Mouse (Mus musculus) embryonic facial prominence, embryonic 10.5 days (tissue): ENCODE results near the gene Krt14. TPM values are rescaled to one million over a fixed set of nuclear protein-coding genes. Genes with fewer than 3 reads are reported as not detected.

Experiments
- DNase-seq: peaks from one replicate; pipeline ENCODE4 v3.0.0-alpha.2; 2017; ENCODE audit warnings: low spot score
- H3K27ac ChIP-seq: fragments of 300-500 bp; sonication (generic); replicated peaks from 2 replicates; pipeline ENCODE4 v1.5.1; 2016; ENCODE audit warnings: mild to moderate bottlenecking
- H3K27me3 ChIP-seq: fragments of 300-500 bp; sonication (generic); replicated peaks from 2 replicates; pipeline ENCODE4 v1.6.1; 2016; ENCODE audit warnings: low read depth, mild to moderate bottlenecking; ENCODE audit not compliant: poor library complexity, severe bottlenecking
- H3K36me3 ChIP-seq: fragments of 300-500 bp; sonication (generic); replicated peaks from 2 replicates; pipeline ENCODE4 v1.6.1; 2016; ENCODE audit warnings: mild to moderate bottlenecking, moderate library complexity
- H3K4me1 ChIP-seq: fragments of 300-500 bp; sonication (generic); 2 replicates; pipeline ENCODE4 v1.6.1; 2016
- H3K4me3 ChIP-seq: fragments of 300-500 bp; sonication (generic); 2 replicates; pipeline ENCODE4 v1.5.1; 2016; ENCODE audit warnings: mild to moderate bottlenecking, moderate library complexity
- H3K9me3 ChIP-seq: fragments of 300-500 bp; sonication (generic); 2 replicates; pipeline ENCODE4 v1.6.1; 2016; ENCODE audit warnings: mild to moderate bottlenecking
- WGBS: fragments of 180-500 bp; shearing (Covaris S2); methylation state at CpG from one replicate; pipeline ENCODE4 v1.1.7; 2016; 5-methylcytosine and 5-hydroxymethylcytosine counted together
- polyA plus RNA-seq: library from polyadenylated mRNA; unstranded; fragments of >200 nt; fragmentation: Nextera tagmentation; extraction: Ambion mirVana; gene quantifications from 2 replicates; pipeline ENCODE4 v1.2.1, GENCODE M21; 2016

Gene Krt14
- polyA plus RNA-seq, 1 experiment from 2014 or later = 16.1 TPM

DNA sequence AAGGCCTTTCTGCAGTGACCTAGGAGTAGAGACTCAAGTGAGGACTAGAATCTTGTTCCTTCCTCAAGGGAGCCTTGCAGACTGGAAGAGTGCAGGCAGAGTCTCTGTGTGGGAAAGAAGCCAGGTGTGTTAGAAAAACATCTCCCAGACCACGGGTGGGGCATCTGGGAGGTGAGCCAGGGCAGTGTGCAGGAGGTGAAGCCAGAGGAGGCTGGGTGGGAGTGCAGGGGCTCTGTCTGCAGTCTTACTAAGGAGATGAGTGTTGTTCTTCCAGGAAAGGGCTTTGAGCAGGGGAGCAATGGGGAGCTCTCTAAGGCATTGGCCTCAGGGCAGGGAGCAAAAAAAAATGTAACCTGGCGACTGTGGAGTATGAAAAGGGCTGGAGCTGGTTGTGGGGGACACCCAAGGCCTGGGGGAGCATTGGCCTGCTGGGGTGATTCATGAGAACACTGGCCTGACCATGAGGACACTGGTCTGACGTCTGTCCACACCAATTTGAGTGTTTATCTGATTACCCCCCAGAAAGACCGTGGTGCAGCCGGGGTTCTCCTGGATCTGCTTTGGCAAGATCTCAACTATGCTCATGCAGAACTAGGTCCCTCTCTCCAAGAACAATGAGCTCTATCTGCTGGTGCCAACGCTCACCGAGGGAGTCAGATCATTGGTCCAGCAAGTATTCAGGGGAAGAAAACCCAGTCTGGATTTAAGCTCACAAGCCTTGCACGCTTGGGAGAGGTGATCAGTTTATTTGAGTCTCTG, 51.7 kb downstream of the Krt14 start:
- 75% methylated on average over 8 of the region's 8 CpGs for WGBS
- no peaks in the 10 kb centered on the region for H3K27me3 ChIP-seq
- no peak overlapping the region for H3K4me3 ChIP-seq
- H3K36me3 ChIP-seq = no peaks in the 10 kb centered on the region
- no peak overlapping the region for H3K27ac ChIP-seq
- H3K9me3 ChIP-seq = no peaks in the 10 kb centered on the region
- DNase-seq = no peak
- peaks cover 16% of the 10 kb centered on the region; the same call in 1 of the 2 replicates for H3K4me1 ChIP-seq

Other genes with a start within 250 kb of the Krt14 start
- gene Krtap29-1, start 228.5 kb downstream of the Krt14 start, polyA plus RNA-seq = not detected in 2 replicates
- gene Krtap16-1, start 221.0 kb downstream of the Krt14 start, polyA plus RNA-seq = not detected in 2 replicates
- not detected in 2 replicates for gene Krtap17-1, start 213.6 kb downstream of the Krt14 start, polyA plus RNA-seq
- not detected in 2 replicates for gene Krt33a, start 191.3 kb downstream of the Krt14 start, polyA plus RNA-seq
- gene Krt33b, start 177.7 kb downstream of the Krt14 start, polyA plus RNA-seq = not detected in 2 replicates
- gene Krt34, start 166.0 kb downstream of the Krt14 start, polyA plus RNA-seq = not detected in 2 replicates
- gene Krt31, start 157.0 kb downstream of the Krt14 start, polyA plus RNA-seq = not detected in 2 replicates
- not detected in 2 replicates for gene Krt32, start 119.3 kb downstream of the Krt14 start, polyA plus RNA-seq
- gene Krt35, start 111.3 kb downstream of the Krt14 start, polyA plus RNA-seq = not detected in 2 replicates
- gene Krt36, start 101.9 kb downstream of the Krt14 start, polyA plus RNA-seq = 0.09 TPM in 1 of 2 replicates, not detected in the other
- not detected in 2 replicates for gene Krt13, start 86.0 kb downstream of the Krt14 start, polyA plus RNA-seq
- gene Krt15, start 71.6 kb downstream of the Krt14 start, polyA plus RNA-seq = 2.8 and 8.6 TPM in 2 replicates
- gene Krt19, start 58.9 kb downstream of the Krt14 start, polyA plus RNA-seq = 16.1 and 18.2 TPM in 2 replicates
- not detected in 2 replicates for gene Krt9, start 14.3 kb downstream of the Krt14 start, polyA plus RNA-seq
- gene Krt16, start 41.4 kb upstream of the Krt14 start, polyA plus RNA-seq = not detected in 2 replicates
- gene Krt17, start 53.5 kb upstream of the Krt14 start, polyA plus RNA-seq = 0.28 and 0.67 TPM in 2 replicates
- gene Krt42, start 62.3 kb upstream of the Krt14 start, polyA plus RNA-seq = not detected in 2 replicates
- 1,675 and 1,681 TPM in 2 replicates for gene Eif1, start 112.3 kb upstream of the Krt14 start, polyA plus RNA-seq
- gene Gast, start 126.9 kb upstream of the Krt14 start, polyA plus RNA-seq = 0.37 TPM in 1 of 2 replicates, not detected in the other
- gene Hap1, start 148.6 kb upstream of the Krt14 start, polyA plus RNA-seq = 14.0 and 14.2 TPM in 2 replicates
- 45.8 and 52.6 TPM in 2 replicates for gene Jup, start 190.2 kb upstream of the Krt14 start, polyA plus RNA-seq
- gene P3h4, start 207.3 kb upstream of the Krt14 start, polyA plus RNA-seq = 34.1 and 34.9 TPM in 2 replicates
- gene Fkbp10, start 208.1 kb upstream of the Krt14 start, polyA plus RNA-seq = 61.4 and 67.0 TPM in 2 replicates
- gene Nt5c3b, start 234.3 kb upstream of the Krt14 start, polyA plus RNA-seq = 150 and 156 TPM in 2 replicates
- 0.75 and 0.98 TPM in 2 replicates for gene Klhl10, start 234.4 kb upstream of the Krt14 start, polyA plus RNA-seq